Mouse (Mus musculus): Measurements from ENCODE around the gene Mxi1.

GRCm38 (mm10) chr19:53391386-53391785 lies 81.1 kb downstream of the Mxi1 start:
- TF ChIP-seq GATA1 (IDR thresholded peaks at IDR 0.05; ENCODE audit: low read length): no peak
- TF ChIP-seq TAL1 (IDR thresholded peaks at IDR 0.05; ENCODE audit: low read length): no peak

All from erythroblast, embryonic 14.5 days (primary cell).